Mouse (Mus musculus) layer of hippocampus, adult 11-12 months (tissue): ENCODE data around the gene March4.
A peak's percentile ranks its signal among the peaks of the same experiment; 100 is the strongest.

Experiments used
- DNase-seq: peaks from one replicate; pipeline ENCODE4 v3.0.0; 2022; ENCODE audit warnings: low spot score

March4 gene

GRCm38 (mm10) chr1:72530516-72531196 is 6.1 kb downstream of the March4 start:
- no peak for DNase-seq

- DNase-seq, result no peak
These were observed 7.5 kb downstream of the March4 start for GRCm38 (mm10) chr1:72529192-72529591.

- no peak for DNase-seq
These were observed 13.1 kb downstream of the March4 start for GRCm38 (mm10) chr1:72523601-72524000.

GRCm38 (mm10) chr1:72510778-72511520 is 25.8 kb downstream of the March4 start:
- no peak for DNase-seq

GRCm38 (mm10) chr1:72509551-72509950 is 27.2 kb downstream of the March4 start:
- no peak for DNase-seq

GRCm38 (mm10) chr1:72507670-72508069 is 29.1 kb downstream of the March4 start:
- no peak for DNase-seq

GRCm38 (mm10) chr1:72506202-72506601 is 30.5 kb downstream of the March4 start:
- peak; percentile 44 for DNase-seq

- no peak for DNase-seq
These were observed 39.1 kb downstream of the March4 start for GRCm38 (mm10) chr1:72497609-72498008.

GRCm38 (mm10) chr1:72493454-72493853 is 43.3 kb downstream of the March4 start:
- no peak for DNase-seq

GRCm38 (mm10) chr1:72492666-72493065 is 44.1 kb downstream of the March4 start:
- peak; percentile 47 for DNase-seq

GRCm38 (mm10) chr1:72491307-72491706 is 45.4 kb downstream of the March4 start:
- DNase-seq, result no peak

- no peak for DNase-seq
These were observed 45.9 kb downstream of the March4 start for GRCm38 (mm10) chr1:72490801-72491200.

- no peak for DNase-seq
These were observed 46.5 kb downstream of the March4 start for GRCm38 (mm10) chr1:72490193-72490592.

- no peak for DNase-seq
These were observed 60.1 kb downstream of the March4 start for GRCm38 (mm10) chr1:72476594-72476993.

GRCm38 (mm10) chr1:72469075-72469474 is 67.7 kb downstream of the March4 start:
- DNase-seq, result no peak

GRCm38 (mm10) chr1:72468466-72469003 is 68.2 kb downstream of the March4 start:
- DNase-seq, result no peak

GRCm38 (mm10) chr1:72464926-72465583 is 71.7 kb downstream of the March4 start:
- DNase-seq, result peak; percentile 21

- DNase-seq, result no peak
These were observed 74.2 kb downstream of the March4 start for GRCm38 (mm10) chr1:72462516-72462915.

- no peak for DNase-seq
These were observed 79.1 kb downstream of the March4 start for GRCm38 (mm10) chr1:72457652-72458051.

- no peak for DNase-seq
These were observed 80.8 kb downstream of the March4 start for GRCm38 (mm10) chr1:72455923-72456322.

GRCm38 (mm10) chr1:72454733-72455201 is 82.0 kb downstream of the March4 start:
- no peak for DNase-seq

GRCm38 (mm10) chr1:72452839-72453238 is 83.9 kb downstream of the March4 start:
- no peak for DNase-seq

GRCm38 (mm10) chr1:72450790-72451189 is 85.9 kb downstream of the March4 start:
- no peak for DNase-seq
